Comparison of ENCODE assay signal across 17 mouse cellular contexts in genomic region chr1:171991883-171992282, GRCm38 (mm10).
"Had no signal": no experiment of that assay in that cellular context is flagged by ENCODE, and none has a peak within 500 bp of the region (broad histone marks: within the 10 kb centered on the region; RNA-seq: fewer than 3 reads in every experiment).

No protein-coding gene starts in this region.

- H3K9ac ChIP-seq: liver, postnatal 0 days; lung, embryonic 15.5 days; midbrain, embryonic 12.5 days; midbrain, embryonic 15.5 days; neural tube, embryonic 12.5 days; stomach, embryonic 15.5 days had no signal

- H3K27ac ChIP-seq: lung, embryonic 15.5 days; macrophage; midbrain, embryonic 12.5 days; midbrain, embryonic 15.5 days; neural tube, embryonic 12.5 days; stomach, embryonic 15.5 days; stomach, postnatal 0 days had no signal

- ATAC-seq: liver, postnatal 0 days; lung, postnatal 0 days; midbrain, embryonic 15.5 days had no signal

- H3K9me3 ChIP-seq: lung, embryonic 15.5 days; stomach, embryonic 15.5 days had no signal

- H3K4me1 ChIP-seq: lung, embryonic 15.5 days; midbrain, embryonic 12.5 days; midbrain, embryonic 15.5 days; neural tube, embryonic 12.5 days; stomach, embryonic 15.5 days had no signal

- H3K27me3 ChIP-seq: lung, embryonic 15.5 days; megakaryocyte, embryonic 14.5 days; midbrain, embryonic 12.5 days; midbrain, embryonic 15.5 days; neural tube, embryonic 12.5 days; stomach, embryonic 15.5 days had no signal

- DNase-seq: liver, postnatal 0 days; lung, adult 2 months; lung, postnatal 14 days; lung, postnatal 36 days; right cerebral cortex, postnatal 14 days; thymus, adult 2 months; thymus, postnatal 25 days; thymus, postnatal 4 days had no signal

- H3K36me3 ChIP-seq: lung, embryonic 15.5 days; midbrain, embryonic 12.5 days; midbrain, embryonic 15.5 days; neural tube, embryonic 12.5 days; stomach, embryonic 15.5 days had no signal

- H3K4me2 ChIP-seq: lung, embryonic 15.5 days; midbrain, embryonic 12.5 days; midbrain, embryonic 15.5 days; neural tube, embryonic 12.5 days; stomach, embryonic 15.5 days had no signal

- H3K4me3 ChIP-seq: lung, embryonic 15.5 days; megakaryocyte, embryonic 14.5 days; midbrain, embryonic 12.5 days; midbrain, embryonic 15.5 days; neural tube, embryonic 12.5 days; stomach, embryonic 15.5 days had no signal
